Mouse (Mus musculus) bone marrow macrophage, adult 2 months (primary cell): ENCODE measurements around the gene Gimap5. TPM values are rescaled to one million over a fixed set of nuclear protein-coding genes. Genes with fewer than 3 reads are reported as not detected.

ENCODE experiments used
- H3K27ac ChIP-seq: 2 replicates; pipeline ENCODE4 v1.5.1; 2012; ENCODE audit warnings: low read depth, low read length; ENCODE audit not compliant: insufficient read depth
- H3K4me1 ChIP-seq: 2 replicates; pipeline ENCODE4 v1.6.1; 2012; ENCODE audit warnings: low read length; ENCODE audit not compliant: control insufficient read depth, insufficient read depth
- H3K4me3 ChIP-seq: 2 replicates; pipeline ENCODE4 v1.5.1; 2012; ENCODE audit warnings: mild to moderate bottlenecking, low read length, moderate library complexity; ENCODE audit not compliant: insufficient read depth
- CTCF ChIP-seq: IDR thresholded peaks from 2 replicates; pipeline ENCODE4 v1.5.1; 2012; ENCODE audit warnings: low read depth, mild to moderate bottlenecking, low read length, moderate library complexity
- POLR2A ChIP-seq: IDR thresholded peaks from 2 replicates; pipeline ENCODE4 v1.6.1; 2012; ENCODE audit warnings: mild to moderate bottlenecking, low read depth, low read length, borderline replicate concordance
- polyA plus RNA-seq: library from polyadenylated mRNA; stranded (reverse); fragments of >200 nt; gene quantifications from 2 replicates; pipeline ENCODE4 v1.2.4, GENCODE M21; 2012; ENCODE audit not compliant: missing spikeins, insufficient read depth, insufficient read length

The Gimap5 gene
- polyA plus RNA-seq, 1 experiment = not detected

DNA sequence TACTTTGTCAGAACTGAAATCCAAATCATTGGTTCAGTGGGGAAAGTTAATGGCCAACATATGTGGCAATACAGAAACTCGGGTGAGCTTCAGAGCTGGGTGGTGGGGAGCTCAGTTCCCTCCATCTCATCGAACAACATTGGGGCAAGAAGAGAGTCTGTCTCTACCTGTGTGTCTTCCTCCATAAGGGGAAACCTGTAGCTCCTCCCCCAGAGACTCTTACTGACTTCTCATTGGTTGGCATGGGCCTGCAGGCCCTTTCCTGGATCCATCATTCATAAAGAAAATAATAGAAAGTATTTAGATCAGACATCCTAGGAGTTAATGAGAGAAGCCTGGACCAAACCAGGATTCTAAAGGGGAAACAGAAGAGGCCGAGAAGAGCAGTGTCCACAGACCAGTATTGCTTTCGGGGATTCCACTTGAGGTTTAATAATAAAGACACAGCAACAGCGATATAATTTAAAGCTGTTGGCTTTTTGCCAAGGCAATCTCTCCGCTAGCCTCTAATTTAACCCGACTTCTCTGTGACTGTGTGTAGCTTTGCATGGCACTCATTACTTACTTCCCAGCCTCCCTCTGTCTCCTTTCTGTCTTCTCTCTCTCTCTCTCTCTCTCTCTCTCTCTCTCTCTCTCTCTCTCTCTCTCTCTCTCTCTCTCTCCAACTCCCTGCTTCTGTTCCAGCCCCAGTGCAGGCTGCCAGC, 17.7 kb downstream of the Gimap5 start:
- Histone ChIP-seq H3K4me3 (no peak overlapping the region), H3K27ac (no peak overlapping the region), H3K4me1 (no peaks in the 10 kb centered on the region)
- TF ChIP-seq CTCF = no peak
- TF ChIP-seq POLR2A = no peak

DNA sequence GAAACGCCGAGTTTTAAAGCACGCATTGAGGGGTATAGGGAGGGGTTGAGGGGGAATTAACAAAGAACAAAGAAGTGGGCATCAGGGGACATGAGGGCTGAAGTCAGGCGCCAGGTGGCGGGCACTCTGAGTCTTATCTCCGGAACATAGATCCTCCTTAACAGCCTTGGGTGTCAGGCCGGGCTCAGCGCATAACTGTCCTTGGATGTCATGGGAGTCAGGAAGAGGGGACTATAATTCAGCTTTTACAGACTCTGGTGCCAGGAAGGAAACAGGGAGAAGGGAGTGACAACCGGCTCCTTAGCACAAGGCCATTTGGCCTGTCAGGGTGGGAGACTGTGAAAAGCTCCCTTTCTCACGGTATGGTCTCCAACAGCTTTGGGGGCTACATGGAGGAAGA, 18.5 kb downstream of the Gimap5 start:
- Histone ChIP-seq H3K27ac (no peak overlapping the region), H3K4me3 (no peak overlapping the region), H3K4me1 (no peaks in the 10 kb centered on the region)
- TF ChIP-seq POLR2A = no peak
- no peak for TF ChIP-seq CTCF

DNA sequence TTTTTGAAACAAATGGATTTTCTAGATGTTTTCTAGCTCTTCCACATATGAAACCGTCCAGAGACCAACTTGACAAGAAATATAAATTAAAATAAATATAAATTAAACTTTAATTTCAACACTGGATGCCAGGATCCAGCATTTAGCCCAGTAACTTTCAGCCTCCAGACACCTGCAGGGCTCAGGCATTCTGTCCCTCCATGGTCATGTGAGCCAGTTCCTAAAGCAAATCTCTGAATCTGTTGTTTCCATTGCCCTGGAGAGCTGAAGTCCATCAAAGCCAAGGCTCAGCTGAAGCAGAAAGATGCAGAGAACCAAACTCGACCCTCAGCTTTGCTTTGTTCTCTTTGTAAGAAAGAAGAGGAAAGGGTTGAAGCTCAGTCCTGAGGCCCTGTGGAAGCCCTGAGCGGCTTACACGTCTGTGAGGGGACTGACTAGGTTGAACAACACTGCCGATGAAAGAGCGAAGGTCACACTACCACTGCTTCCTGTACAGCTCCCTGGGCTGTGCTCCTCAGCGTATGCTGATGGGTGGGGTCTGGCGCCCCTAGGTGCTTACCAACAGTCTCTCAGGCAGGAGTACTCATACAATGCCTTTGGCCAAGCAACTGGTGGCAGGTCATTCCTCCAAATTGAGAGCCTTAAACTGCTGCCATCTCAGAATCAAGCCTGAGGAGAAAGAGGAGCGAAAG, 22.3 kb downstream of the Gimap5 start:
- Histone ChIP-seq H3K4me1 (no peaks in the 10 kb centered on the region), H3K27ac (no peak overlapping the region), H3K4me3 (no peak overlapping the region)
- TF ChIP-seq CTCF (no peak), POLR2A (no peak)

DNA sequence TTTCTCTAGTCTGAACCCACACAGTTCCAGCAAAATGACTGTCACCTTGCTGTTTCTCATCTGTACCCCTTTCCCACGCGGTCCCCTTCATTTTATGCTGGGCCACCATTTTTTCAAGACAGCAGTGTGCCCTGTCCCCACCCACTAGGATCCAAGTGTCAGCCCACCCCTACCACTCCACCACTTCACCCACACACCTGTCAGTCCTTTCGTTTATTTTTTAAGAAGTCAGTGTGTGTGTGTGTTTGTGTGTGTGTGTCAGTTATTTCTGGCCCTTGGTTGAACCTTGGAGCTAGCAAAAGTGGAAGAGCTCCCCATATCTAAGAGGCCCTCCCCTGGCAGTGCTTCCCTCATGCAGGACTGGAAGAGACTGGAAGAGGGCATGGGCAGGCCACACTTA, 22.9 kb downstream of the Gimap5 start:
- no peak overlapping the region for H3K27ac ChIP-seq
- H3K4me1 ChIP-seq = no peaks in the 10 kb centered on the region
- H3K4me3 ChIP-seq = no peak overlapping the region
- TF ChIP-seq POLR2A = no peak
- TF ChIP-seq CTCF = no peak

DNA sequence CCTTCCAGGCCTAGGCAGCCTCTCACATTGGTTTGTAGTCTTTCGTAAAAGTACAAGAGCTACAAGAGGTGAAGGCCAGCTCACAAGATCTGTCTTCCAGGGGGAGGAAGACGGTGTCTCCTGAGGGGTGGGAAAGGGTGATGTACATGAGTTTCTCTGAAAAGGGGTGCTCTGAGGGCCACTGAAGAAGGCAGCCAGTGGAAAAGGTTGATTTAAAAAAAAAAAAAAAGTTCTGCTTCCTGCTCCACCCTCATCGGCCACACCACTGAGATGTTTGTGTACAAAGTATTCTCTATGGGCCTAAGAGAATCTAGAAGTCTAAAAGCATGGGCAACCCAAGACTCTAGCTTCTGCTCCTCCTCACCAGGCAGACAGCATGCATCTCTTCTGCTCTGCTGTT, 24.7 kb downstream of the Gimap5 start, which contains the start of gene Gimap3:
TSS of gene Gimap3 (minus strand) at position 156 of the 400 bp plus-strand sequence.
- Histone ChIP-seq H3K4me1 (no peaks in the 10 kb centered on the region), H3K27ac (no peak within 1 kb of the TSS), H3K4me3 (no peak within 1 kb of the TSS)
- TF ChIP-seq POLR2A = no peak
- TF ChIP-seq CTCF = no peak

DNA sequence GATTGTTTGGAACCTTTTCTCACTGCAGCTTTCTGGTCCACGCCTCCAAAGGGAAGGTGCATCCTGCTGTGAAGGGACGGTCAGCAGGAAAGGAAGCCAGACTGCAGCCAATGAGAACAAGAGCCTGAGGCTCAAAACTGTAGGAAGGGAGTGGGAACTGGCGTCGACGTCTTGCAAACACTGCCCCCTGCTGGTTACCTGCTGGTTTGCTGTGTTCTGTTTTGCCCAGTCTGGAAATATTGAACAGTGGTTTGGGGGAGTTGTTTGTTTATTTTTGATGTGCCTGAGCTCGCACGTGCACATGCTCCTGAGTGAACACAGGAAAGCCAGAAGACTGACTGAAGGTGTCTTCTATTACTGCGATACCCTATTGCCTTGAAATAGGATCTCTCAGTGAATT, 26.0 kb downstream of the Gimap5 start:
- no peak overlapping the region for H3K4me3 ChIP-seq
- no peak overlapping the region for H3K27ac ChIP-seq
- peak; percentile 74 for TF ChIP-seq CTCF
- TF ChIP-seq POLR2A = no peak
- H3K4me1 ChIP-seq = no peaks in the 10 kb centered on the region

DNA sequence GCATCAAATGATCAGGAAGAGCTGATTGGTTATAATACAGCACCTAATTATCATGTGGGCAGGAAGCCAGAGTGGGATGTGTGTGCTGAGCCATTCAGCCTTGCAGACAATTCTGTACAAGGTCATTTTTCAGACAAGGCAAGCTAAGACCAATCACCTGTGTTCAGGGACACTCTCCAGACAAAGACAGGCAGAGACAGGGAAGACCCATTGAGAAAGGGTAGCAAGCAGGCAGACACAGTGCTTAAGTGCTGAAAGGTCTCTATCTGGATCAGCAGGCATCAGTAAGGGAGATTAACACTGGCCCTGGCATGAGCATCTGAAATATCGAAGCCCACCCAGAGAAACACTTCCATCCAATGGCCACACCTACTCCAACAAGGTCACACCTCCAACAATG, 38.4 kb downstream of the Gimap5 start:
- no peak overlapping the region for H3K27ac ChIP-seq
- no peak overlapping the region for H3K4me3 ChIP-seq
- no peaks in the 10 kb centered on the region for H3K4me1 ChIP-seq
- TF ChIP-seq POLR2A (no peak), CTCF (no peak)

DNA sequence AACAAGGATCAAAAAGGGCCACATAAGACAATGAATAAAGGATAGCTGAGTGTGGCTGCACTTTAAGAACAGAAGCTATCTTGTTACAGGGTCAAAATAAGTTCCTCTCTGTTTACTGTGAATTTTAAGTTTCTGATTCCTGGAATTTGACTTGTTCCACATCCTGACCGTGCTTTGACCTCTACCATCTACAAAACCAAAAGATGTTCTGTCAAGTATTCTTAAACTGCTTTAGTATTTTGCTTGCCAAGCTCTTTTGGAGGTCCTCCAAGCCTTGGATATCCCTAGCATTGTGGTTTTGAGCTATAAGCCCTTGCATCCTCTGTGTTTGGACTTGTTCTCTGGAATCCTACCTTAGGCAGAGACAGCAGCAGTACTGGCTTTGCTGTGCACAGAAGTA, 39.2 kb downstream of the Gimap5 start:
- Histone ChIP-seq H3K4me1 (no peaks in the 10 kb centered on the region), H3K4me3 (no peak overlapping the region), H3K27ac (no peak overlapping the region)
- TF ChIP-seq POLR2A (no peak), CTCF (no peak)

DNA sequence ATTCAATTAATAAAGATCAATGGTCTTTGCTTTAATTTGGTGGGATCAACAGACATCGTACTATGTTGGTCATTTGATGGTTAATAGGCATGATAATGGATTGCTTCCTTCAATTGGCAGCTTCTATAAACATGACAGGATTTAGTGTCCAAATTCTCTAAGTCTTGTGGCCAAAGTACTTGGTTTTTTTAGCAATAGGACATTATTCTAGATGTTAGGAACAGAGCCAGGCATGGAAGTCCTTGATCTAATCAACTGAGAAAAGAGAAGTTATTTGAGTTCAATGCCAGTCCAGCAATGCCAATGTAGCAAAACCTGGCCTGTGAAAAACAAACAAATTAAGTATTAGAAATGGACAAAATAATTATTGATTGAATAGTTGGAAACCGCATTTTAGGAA, 39.6 kb downstream of the Gimap5 start:
- Histone ChIP-seq H3K27ac (no peak overlapping the region), H3K4me3 (no peak overlapping the region), H3K4me1 (no peaks in the 10 kb centered on the region)
- no peak for TF ChIP-seq CTCF
- no peak for TF ChIP-seq POLR2A

DNA sequence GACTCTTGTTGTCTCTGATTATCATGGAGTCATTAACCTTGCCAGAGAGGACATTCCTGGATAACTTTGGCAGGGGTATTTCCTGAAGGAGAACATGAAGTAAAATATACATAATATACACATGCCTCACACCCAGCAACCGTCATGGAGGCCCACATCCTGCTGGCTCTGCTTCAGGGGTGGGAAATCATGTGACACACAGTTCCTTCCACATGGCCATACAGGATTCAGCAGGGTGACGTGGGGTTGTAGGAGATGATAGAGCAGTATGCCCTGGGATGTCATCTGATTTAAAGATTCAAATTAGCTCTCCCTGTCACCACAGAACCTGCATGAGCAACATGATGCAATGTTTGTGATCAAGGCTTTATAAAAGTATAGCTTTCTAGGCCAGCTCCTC, 41.9 kb downstream of the Gimap5 start:
- H3K4me3 ChIP-seq = no peak overlapping the region
- H3K4me1 ChIP-seq = no peaks in the 10 kb centered on the region
- TF ChIP-seq CTCF = no peak
- TF ChIP-seq POLR2A = no peak
- no peak overlapping the region for H3K27ac ChIP-seq
